Mouse (Mus musculus) inflammation-experienced regulatory T-cells (primary cell): Measurements from ENCODE around the gene Ctbp2. TPM values are rescaled to one million over a fixed set of nuclear protein-coding genes. Genes with fewer than 3 reads are reported as not detected.

Source experiments
- polyA plus RNA-seq, 2 experiments: library from polyadenylated mRNA; unstranded; fragments of 100-300 nt; shearing (Covaris generic); gene quantifications; one replicate each; pipeline ENCODE4 v1.2.1; 2017

Gene Ctbp2
- polyA plus RNA-seq, result 1 to 10 TPM; 1.4 to 3.3 TPM

GRCm38 (mm10) chr7:133123999-133124700 lies at the start of gene Ctbp2:
Gene Ctbp2 (minus strand): TSS chr7:133124354.

GRCm38 (mm10) chr7:133123244-133123998 lies 733 bp downstream of the Ctbp2 start, which contains the start of gene Fgfr2:
Gene Fgfr2 (minus strand): TSS chr7:133123350.

Other genes starting within 250 kb of the Ctbp2 start
- gene Zranb1, start 193.2 kb downstream of the Ctbp2 start, polyA plus RNA-seq, result 10 to 100 TPM; 27.6 to 28.8 TPM
- 1 to 10 TPM; 1.0 to 3.8 TPM for gene Fgfr2, start 1.0 kb downstream of the Ctbp2 start, polyA plus RNA-seq